Mouse (Mus musculus) megakaryocyte, embryonic 14.5 days (primary cell): ENCODE data around the gene Pou1f1.

Experiments
- FLI1 ChIP-seq: IDR thresholded peaks from 2 replicates; pipeline ENCODE4 v1.6.1; 2012; ENCODE audit warnings: low read length, inconsistent platforms, mixed read lengths
- GATA1 ChIP-seq: IDR thresholded peaks from 3 replicates; pipeline ENCODE4 v1.6.1; 2012; ENCODE audit warnings: mixed read lengths, low read length, inconsistent platforms, borderline replicate concordance

DNA sequence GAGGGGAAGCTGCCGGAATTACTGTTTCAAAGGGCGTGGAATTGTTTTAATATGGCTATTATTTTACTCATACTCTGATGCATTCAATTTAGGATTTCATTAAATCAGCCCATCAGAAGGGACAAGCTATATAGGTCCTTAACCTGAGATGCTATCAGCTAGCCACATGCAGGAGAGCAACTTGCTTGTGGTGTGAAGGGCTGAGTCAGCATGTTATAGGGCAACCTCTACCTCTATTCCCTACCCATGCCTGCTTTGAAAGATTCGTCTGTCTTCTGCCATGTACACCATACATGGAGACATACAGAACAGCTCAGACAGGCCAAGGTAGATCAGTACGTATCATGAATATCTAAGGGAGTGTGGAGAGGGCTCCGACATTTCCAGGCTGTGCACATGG is 6.4 kb downstream of the Pou1f1 start:
- TF ChIP-seq GATA1 (no peak), FLI1 (no peak)
